Mouse (Mus musculus) lung, adult 2 months (tissue): ENCODE results near the gene App. TPM values are rescaled to one million over a fixed set of nuclear protein-coding genes. Genes with fewer than 3 reads are reported as not detected.

Experiments used
- DNase-seq: peaks from one replicate; pipeline ENCODE4 v3.0.0; 2022
- H3K4me1 ChIP-seq: fragments of 200-500 bp; 2 replicates; pipeline ENCODE4 v1.6.1; 2011; ENCODE audit warnings: low read length; ENCODE audit not compliant: control insufficient read depth, insufficient read depth
- H3K4me3 ChIP-seq: fragments of 200-500 bp; replicated peaks from 2 replicates; pipeline ENCODE3; 2011; ENCODE audit warnings: low read depth, mild to moderate bottlenecking, control low read depth, low read length; ENCODE audit errors: extremely low read depth
- CTCF ChIP-seq: fragments of 200-500 bp; IDR thresholded peaks from 2 replicates; pipeline ENCODE4 v1.5.1; 2011; ENCODE audit warnings: mild to moderate bottlenecking, low read length, control low read depth; ENCODE audit not compliant: insufficient read depth
- POLR2A ChIP-seq: fragments of 200-500 bp; IDR thresholded peaks from 2 replicates; pipeline ENCODE4 v1.6.1; 2011; ENCODE audit warnings: low read depth, mild to moderate bottlenecking, control low read depth, low read length, borderline replicate concordance; ENCODE audit errors: extremely low read depth
- WGBS: fragments of 180-500 bp; shearing (Covaris S2); methylation state at CpG from one replicate; pipeline ENCODE4 v1.1.7; 2018; 5-methylcytosine and 5-hydroxymethylcytosine counted together
- polyA plus RNA-seq: library from polyadenylated mRNA; depleted of rRNA; stranded (reverse); fragments of >200 nt; gene quantifications from 2 replicates; pipeline ENCODE4 v1.2.3, GENCODE M21; 2012

Gene App
- polyA plus RNA-seq, 1 experiment: 650 TPM

- H3K4me1 ChIP-seq: 0 out of 2 replicates have a peak, but pooled peaks cover 2% of the 10 kb centered on the region
Observed at GRCm38 (mm10) chr16:85037969-85038644, 135.5 kb downstream of the App start.

GRCm38 (mm10) chr16:85035815-85036214 is 137.8 kb downstream of the App start:
- no peak for TF ChIP-seq CTCF
- no peak for TF ChIP-seq POLR2A
- Histone ChIP-seq H3K4me3 (no peak overlapping the region), H3K4me1 (no peaks in the 10 kb centered on the region)
- WGBS: 93% methylated on average over 5 of the region's 5 CpGs
- DNase-seq: no peak

More at GRCm38 (mm10) chr16:85037969-85038644, 135.5 kb downstream of the App start:
- H3K4me3 ChIP-seq: no peak overlapping the region
- no peak for DNase-seq
- no peak for TF ChIP-seq POLR2A
- TF ChIP-seq CTCF: no peak
- 81% methylated on average over 10 of the region's 10 CpGs for WGBS

- TF ChIP-seq CTCF: no peak
- TF ChIP-seq POLR2A: no peak
- no peak overlapping the region for H3K4me3 ChIP-seq
Observed at GRCm38 (mm10) chr16:85033747-85034146, 139.8 kb downstream of the App start.

GRCm38 (mm10) chr16:85030810-85031209 is 142.8 kb downstream of the App start:
- TF ChIP-seq CTCF (no peak), POLR2A (no peak)

More at GRCm38 (mm10) chr16:85033747-85034146, 139.8 kb downstream of the App start:
- no peaks in the 10 kb centered on the region for H3K4me1 ChIP-seq
- WGBS: 50% methylated on average over 5 of the region's 5 CpGs
- no peak for DNase-seq

GRCm38 (mm10) chr16:85028396-85028795 is 145.2 kb downstream of the App start:
- TF ChIP-seq CTCF: no peak
- TF ChIP-seq POLR2A: no peak
- 55% methylated on average over 4 of the region's 4 CpGs for WGBS
- Histone ChIP-seq H3K4me1 (no peaks in the 10 kb centered on the region), H3K4me3 (no peak overlapping the region)
- no peak for DNase-seq

More at GRCm38 (mm10) chr16:85030810-85031209, 142.8 kb downstream of the App start:
- 87% methylated on average over 12 of the region's 12 CpGs for WGBS
- H3K4me3 ChIP-seq: no peak overlapping the region
- no peak for DNase-seq
- H3K4me1 ChIP-seq: no peaks in the 10 kb centered on the region

GRCm38 (mm10) chr16:85024706-85025105 is 148.9 kb downstream of the App start:
- Histone ChIP-seq H3K4me1 (no peaks in the 10 kb centered on the region; the same call in 1 of the 2 replicates), H3K4me3 (no peak overlapping the region)
- WGBS: 96% methylated on average over 8 of the region's 8 CpGs
- TF ChIP-seq CTCF: no peak
- TF ChIP-seq POLR2A: no peak
- DNase-seq: no peak

GRCm38 (mm10) chr16:85023106-85023505 is 150.5 kb downstream of the App start:
- no peak for DNase-seq
- TF ChIP-seq CTCF (no peak), POLR2A (no peak)
- 61% methylated on average over 3 of the region's 3 CpGs for WGBS
- no peaks in the 10 kb centered on the region; the same call in 1 of the 2 replicates for H3K4me1 ChIP-seq
- no peak overlapping the region for H3K4me3 ChIP-seq

GRCm38 (mm10) chr16:85020696-85021323 is 152.8 kb downstream of the App start:
- no peak for DNase-seq
- H3K4me3 ChIP-seq: no peak overlapping the region
- TF ChIP-seq CTCF (no peak), POLR2A (no peak)
- no peaks in the 10 kb centered on the region; the same call in 1 of the 2 replicates for H3K4me1 ChIP-seq
- 77% methylated on average over 9 of the region's 9 CpGs for WGBS

- no peaks in the 10 kb centered on the region; the same call in 1 of the 2 replicates for H3K4me1 ChIP-seq
- DNase-seq: no peak
- WGBS: 76% methylated on average over 5 of the region's 5 CpGs
- no peak for TF ChIP-seq CTCF
- no peak for TF ChIP-seq POLR2A
- H3K4me3 ChIP-seq: no peak overlapping the region
Observed at GRCm38 (mm10) chr16:85019273-85019672, 154.3 kb downstream of the App start.
